Mouse (Mus musculus) liver, embryonic 11.5 days (tissue): ENCODE data around the gene Fam208b. TPM values are rescaled to one million over a fixed set of nuclear protein-coding genes. Genes with fewer than 3 reads are reported as not detected.

Source experiments
- ATAC-seq: fragments of 200-750 bp; cut with Nextera tagmentation; replicated peaks from 2 replicates; pipeline ENCODE4 v1.8.0; 2017; ENCODE audit warnings: moderate number of reproducible peaks, mild to moderate bottlenecking, moderate TSS enrichment, moderate library complexity; ENCODE audit not compliant: low FRiP score
- DNase-seq: peaks from one replicate; pipeline ENCODE4 v3.0.0-alpha.2; 2017; ENCODE audit warnings: low spot score
- H3K27ac ChIP-seq: fragments of 300-500 bp; sonication (generic); 2 replicates; pipeline ENCODE4 v1.5.1; 2014; ENCODE audit warnings: mild to moderate bottlenecking, low read depth, low read length, control low read depth
- H3K27me3 ChIP-seq: fragments of 300-500 bp; sonication (generic); replicated peaks from 2 replicates; pipeline ENCODE4 v1.6.1; 2014; ENCODE audit warnings: low read length, mixed read lengths; ENCODE audit not compliant: control insufficient read depth, insufficient read depth
- H3K36me3 ChIP-seq: fragments of 300-500 bp; sonication (generic); 2 replicates; pipeline ENCODE4 v1.6.1; 2014; ENCODE audit warnings: mild to moderate bottlenecking, low read length, moderate library complexity, mixed read lengths; ENCODE audit not compliant: control insufficient read depth, insufficient read depth
- H3K4me1 ChIP-seq: fragments of 300-500 bp; sonication (generic); replicated peaks from 2 replicates; pipeline ENCODE4 v1.6.1; 2014; ENCODE audit warnings: low read length, mixed read lengths; ENCODE audit not compliant: control insufficient read depth, insufficient read depth
- H3K4me2 ChIP-seq: fragments of 300-500 bp; sonication (generic); 2 replicates; pipeline ENCODE4 v1.6.1; 2014; ENCODE audit warnings: mild to moderate bottlenecking, control low read depth, moderate library complexity
- H3K4me3 ChIP-seq: fragments of 300-500 bp; sonication (generic); 2 replicates; pipeline ENCODE4 v1.5.1; 2014; ENCODE audit warnings: low read depth, low read length, control low read depth
- H3K9ac ChIP-seq: fragments of 300-500 bp; sonication (generic); 2 replicates; pipeline ENCODE4 v1.6.1; 2014; ENCODE audit warnings: low read depth, low read length, control low read depth
- H3K9me3 ChIP-seq: fragments of 300-500 bp; sonication (generic); 2 replicates; pipeline ENCODE4 v1.6.1; 2016; ENCODE audit warnings: low read length, inconsistent platforms, mixed read lengths; ENCODE audit not compliant: control insufficient read depth
- WGBS: fragments of 180-500 bp; shearing (Covaris S2); extraction: QIAGEN DNeasy Blood & Tissue Kit; methylation state at CpG from one replicate; pipeline ENCODE4 v1.1.7; 2014; 5-methylcytosine and 5-hydroxymethylcytosine counted together
- polyA plus RNA-seq: library from polyadenylated mRNA; unstranded; fragments of >200 nt; fragmentation: Nextera tagmentation; extraction: Ambion mirVana; gene quantifications from 2 replicates; pipeline ENCODE4 v1.2.1, GENCODE M21; 2014

Fam208b gene
- polyA plus RNA-seq, 1 experiment from 2014 or later = 14.5 TPM

DNA sequence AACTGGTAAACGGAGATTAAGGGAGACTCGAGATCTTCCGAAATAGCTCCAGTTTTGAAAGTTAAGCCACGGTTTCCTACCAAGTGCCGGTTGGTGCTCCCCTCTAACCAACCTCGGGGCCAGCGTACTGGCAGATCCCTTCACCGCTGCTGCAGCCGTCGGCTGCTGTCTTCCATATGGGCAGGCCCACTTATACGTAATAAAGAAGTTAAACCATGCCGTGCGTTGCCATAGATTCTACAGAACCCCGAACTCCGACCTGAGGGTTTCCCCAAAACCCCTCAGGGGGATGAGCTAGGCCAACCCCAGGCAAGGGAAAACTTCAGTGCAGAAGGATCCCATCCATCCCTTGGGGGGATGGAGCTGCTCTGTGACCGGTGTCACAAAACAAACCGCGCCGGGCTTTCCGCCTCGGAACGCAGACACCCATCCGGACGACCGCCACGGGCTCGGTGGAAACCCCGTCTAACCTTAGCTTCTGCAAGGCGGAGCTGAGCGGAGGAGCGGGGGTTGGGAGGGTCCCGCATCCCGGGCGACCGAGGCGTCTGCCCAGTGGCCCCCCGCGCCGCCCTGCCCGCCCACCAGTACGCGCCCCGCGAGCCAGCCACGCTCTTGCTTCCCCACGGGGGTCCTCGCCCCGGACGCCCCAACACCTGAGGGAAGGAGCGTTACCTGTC is 652 bp downstream of the Fam208b start:
- H3K9me3 ChIP-seq = no peaks in the 10 kb centered on the region
- WGBS = 1% methylated on average over 45 of the region's 50 CpGs
- peak overlapping the region; percentile 91 for H3K9ac ChIP-seq
- ATAC-seq (peak; percentile 42), DNase-seq (peak; percentile 66)
- peak overlapping the region; percentile 85 for H3K27ac ChIP-seq
- H3K4me3 ChIP-seq = peak overlapping the region; percentile 99
- H3K4me2 ChIP-seq = peak overlapping the region; percentile 79
- no peaks in the 10 kb centered on the region; the same call in 1 of the 2 replicates for H3K4me1 ChIP-seq
- H3K27me3 ChIP-seq = no peaks in the 10 kb centered on the region
- H3K36me3 ChIP-seq = no peaks in the 10 kb centered on the region

DNA sequence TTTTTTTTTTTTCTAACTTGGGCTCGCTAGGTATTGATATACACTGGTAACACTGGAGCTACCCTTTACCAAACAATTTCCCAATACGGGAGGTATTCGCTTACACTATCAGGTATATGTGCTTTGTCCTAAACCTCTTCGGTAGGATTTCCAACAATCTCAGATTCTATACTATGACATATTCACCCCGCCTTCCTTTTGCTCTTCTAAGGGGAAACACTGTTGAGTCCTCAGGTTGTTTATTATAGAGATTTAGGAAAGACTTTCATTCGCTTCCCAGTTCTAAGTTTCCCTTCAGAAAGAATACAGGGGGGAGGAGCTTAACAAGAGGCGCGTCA is 1.2 kb downstream of the Fam208b start:
- H3K36me3 ChIP-seq = no peaks in the 10 kb centered on the region
- H3K4me2 ChIP-seq = peak overlapping the region; percentile 79
- WGBS = 19% methylated on average over 8 of the region's 8 CpGs
- H3K9me3 ChIP-seq = no peaks in the 10 kb centered on the region
- H3K9ac ChIP-seq = peak overlapping the region; percentile 91
- DNase-seq (no peak), ATAC-seq (no peak)
- H3K27ac ChIP-seq = peak overlapping the region; percentile 85; the same call in 1 of the 2 replicates
- H3K4me1 ChIP-seq = no peaks in the 10 kb centered on the region; the same call in 1 of the 2 replicates
- H3K27me3 ChIP-seq = no peaks in the 10 kb centered on the region
- H3K4me3 ChIP-seq = peak overlapping the region; percentile 99

- Histone ChIP-seq H3K27me3 (no peaks in the 10 kb centered on the region), H3K4me1 (no peaks in the 10 kb centered on the region), H3K4me3 (no peak overlapping the region), H3K36me3 (peaks cover 13% of the 10 kb centered on the region; the same call in 1 of the 2 replicates), H3K9me3 (no peaks in the 10 kb centered on the region), H3K9ac (no peak overlapping the region), H3K4me2 (no peak overlapping the region), H3K27ac (no peak overlapping the region)
- 85% methylated on average over 6 of the region's 6 CpGs for WGBS
- no peak for ATAC-seq
- no peak for DNase-seq
Observed at GRCm38 (mm10) chr13:3596232-3596631, 14.7 kb downstream of the Fam208b start.

DNA sequence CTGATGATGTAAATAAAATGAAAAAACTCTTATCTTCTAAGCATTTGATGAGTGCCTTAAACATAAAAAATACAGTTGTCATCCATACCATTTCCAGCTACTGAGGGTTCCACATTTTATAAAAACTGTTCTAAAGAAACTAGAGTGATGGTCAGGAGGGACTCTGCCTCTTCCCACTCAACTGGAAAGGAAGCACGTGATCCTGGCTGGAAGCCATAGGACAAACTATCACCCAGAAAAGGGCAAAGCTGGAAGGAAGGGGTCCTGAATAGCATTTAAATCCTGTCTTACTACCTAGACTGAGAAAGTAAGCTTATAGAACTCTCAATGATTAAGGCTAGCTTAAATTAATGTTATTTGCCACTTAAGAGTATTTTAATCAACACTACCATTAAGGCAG is 16.6 kb downstream of the Fam208b start:
- 88% methylated on average over 1 of the region's 1 CpGs for WGBS
- DNase-seq (no peak), ATAC-seq (no peak)
- H3K4me2 ChIP-seq = no peak overlapping the region
- no peak overlapping the region for H3K27ac ChIP-seq
- H3K27me3 ChIP-seq = no peaks in the 10 kb centered on the region
- no peaks in the 10 kb centered on the region for H3K4me1 ChIP-seq
- peaks cover 19% of the 10 kb centered on the region; the same call in 1 of the 2 replicates for H3K36me3 ChIP-seq
- H3K4me3 ChIP-seq = no peak overlapping the region
- no peak overlapping the region for H3K9ac ChIP-seq
- no peaks in the 10 kb centered on the region for H3K9me3 ChIP-seq

DNA sequence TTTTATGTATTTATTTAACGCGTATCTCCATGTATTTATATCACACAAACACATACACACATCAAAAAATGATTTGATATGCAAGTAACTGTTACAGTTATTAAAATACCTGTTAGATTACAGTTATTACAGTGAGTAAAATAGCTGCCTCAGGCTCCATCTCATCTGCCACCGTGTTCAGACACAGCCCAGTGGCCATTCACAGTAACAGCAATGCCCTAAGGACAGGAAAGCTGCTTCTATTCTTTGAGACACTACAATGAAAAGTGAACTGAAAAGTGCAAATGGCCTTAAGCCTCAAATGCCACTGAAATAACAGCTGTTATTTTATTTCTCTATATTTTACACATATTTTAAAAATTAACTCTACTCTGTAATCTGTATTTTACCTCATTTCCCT is 20.1 kb downstream of the Fam208b start:
- Histone ChIP-seq H3K36me3 (peaks cover 20% of the 10 kb centered on the region; the same call in 1 of the 2 replicates), H3K9me3 (no peaks in the 10 kb centered on the region), H3K4me3 (no peak overlapping the region), H3K9ac (no peak overlapping the region), H3K27me3 (no peaks in the 10 kb centered on the region), H3K27ac (no peak overlapping the region), H3K4me2 (no peak overlapping the region), H3K4me1 (no peaks in the 10 kb centered on the region)
- no peak for ATAC-seq
- 93% methylated on average over 3 of the region's 3 CpGs for WGBS
- DNase-seq = no peak

GRCm38 (mm10) chr13:3563953-3564352 is 47.0 kb downstream of the Fam208b start:
- H3K36me3 ChIP-seq = peaks cover 18% of the 10 kb centered on the region
- ATAC-seq (no peak), DNase-seq (no peak)
- 68% methylated on average over 2 of the region's 2 CpGs for WGBS
- H3K27me3 ChIP-seq = no peaks in the 10 kb centered on the region
- no peak overlapping the region for H3K4me3 ChIP-seq
- no peaks in the 10 kb centered on the region for H3K4me1 ChIP-seq
- no peak overlapping the region for H3K27ac ChIP-seq
- no peak overlapping the region for H3K9ac ChIP-seq
- H3K4me2 ChIP-seq = no peak overlapping the region
- no peaks in the 10 kb centered on the region for H3K9me3 ChIP-seq

DNA sequence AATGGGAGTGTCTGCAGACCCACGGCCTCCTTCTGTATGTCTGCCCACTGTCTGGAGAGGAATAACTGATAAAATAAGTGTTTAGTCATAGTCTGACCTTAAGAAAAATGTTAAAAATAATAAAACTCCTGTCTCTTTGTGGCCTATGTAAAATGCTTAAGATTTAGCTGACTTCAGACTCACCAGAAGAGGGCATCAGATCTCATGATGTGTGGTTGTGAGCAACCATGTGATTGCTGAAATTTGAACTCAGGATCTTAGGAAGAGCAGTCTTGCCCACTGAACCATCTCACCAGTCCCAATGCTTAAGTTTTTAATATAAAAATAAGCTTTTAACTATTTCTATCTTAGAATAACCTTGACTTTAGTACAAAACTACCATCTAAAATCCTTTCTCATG is 47.8 kb downstream of the Fam208b start:
- no peaks in the 10 kb centered on the region for H3K9me3 ChIP-seq
- DNase-seq (no peak), ATAC-seq (no peak)
- no peak overlapping the region for H3K27ac ChIP-seq
- H3K4me2 ChIP-seq = no peak overlapping the region
- H3K27me3 ChIP-seq = no peaks in the 10 kb centered on the region
- no peaks in the 10 kb centered on the region for H3K4me1 ChIP-seq
- H3K4me3 ChIP-seq = no peak overlapping the region
- peaks cover 13% of the 10 kb centered on the region for H3K36me3 ChIP-seq
- WGBS = 77% methylated on average over 1 of the region's 1 CpGs
- no peak overlapping the region for H3K9ac ChIP-seq

- Histone ChIP-seq H3K27ac (no peak overlapping the region), H3K36me3 (peaks cover 3% of the 10 kb centered on the region), H3K27me3 (no peaks in the 10 kb centered on the region), H3K4me2 (no peak overlapping the region), H3K4me1 (peaks cover 3% of the 10 kb centered on the region), H3K9me3 (no peaks in the 10 kb centered on the region), H3K4me3 (no peak overlapping the region), H3K9ac (no peak overlapping the region)
- no peak for ATAC-seq
- WGBS = 81% methylated on average over 6 of the region's 6 CpGs
- no peak for DNase-seq
Observed at GRCm38 (mm10) chr13:3547856-3548255, 63.1 kb downstream of the Fam208b start.

DNA sequence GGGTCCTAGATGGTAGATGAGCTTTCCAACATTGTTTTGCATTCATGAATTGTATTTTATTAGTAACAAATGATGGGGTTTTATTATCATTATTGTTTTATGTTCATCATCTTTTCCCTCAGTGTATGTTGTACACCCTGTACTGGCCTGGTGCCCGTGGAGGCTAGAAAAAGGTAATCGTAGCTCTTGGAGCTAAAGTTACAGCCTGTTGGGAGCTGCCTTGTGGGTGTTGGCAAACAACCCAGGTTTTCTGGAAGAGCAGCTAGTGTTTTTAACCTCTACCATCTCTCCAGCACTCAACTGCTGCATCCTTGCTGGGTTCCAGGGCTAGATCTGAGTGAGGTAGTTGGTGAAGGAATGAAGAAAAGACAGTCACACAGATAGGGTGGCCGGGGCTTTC is 63.5 kb downstream of the Fam208b start:
- peaks cover 3% of the 10 kb centered on the region for H3K36me3 ChIP-seq
- no peak overlapping the region for H3K4me3 ChIP-seq
- no peak for DNase-seq
- ATAC-seq = no peak
- no peaks in the 10 kb centered on the region for H3K27me3 ChIP-seq
- WGBS = 85% methylated on average over 3 of the region's 3 CpGs
- H3K4me1 ChIP-seq = peaks cover 3% of the 10 kb centered on the region
- no peak overlapping the region for H3K4me2 ChIP-seq
- no peak overlapping the region for H3K27ac ChIP-seq
- H3K9me3 ChIP-seq = no peaks in the 10 kb centered on the region
- H3K9ac ChIP-seq = no peak overlapping the region
